Mouse (Mus musculus): Measurements from ENCODE around the gene Ulk3. TPM values are rescaled to one million over a fixed set of nuclear protein-coding genes. Genes with fewer than 3 reads are reported as not detected.

Ulk3 gene
- total and polyA plus RNA-seq, 2 experiments from 2014 or later, result 15.6 to 31.4 TPM

- H3K9ac ChIP-seq, result no peak overlapping the region
- H3K4me3 ChIP-seq (ENCODE audit: low read depth, low read length), result no peak overlapping the region
- DNase-seq (no peak), ATAC-seq (no peak)
- H3K4me1 ChIP-seq (ENCODE audit: insufficient read depth), result no peaks in the 10 kb centered on the region
- WGBS, result 86% methylated on average over 9 of the region's 9 CpGs
- TF ChIP-seq CTCF (IDR thresholded peaks at IDR 0.05; ENCODE audit: low read depth), result no peak
- H3K36me3 ChIP-seq (ENCODE audit: insufficient read depth), result peaks cover 40% of the 10 kb centered on the region
- no peaks in the 10 kb centered on the region for H3K27me3 ChIP-seq (ENCODE audit: insufficient read depth, low read length)
- H3K4me2 ChIP-seq (ENCODE audit: low read depth), result no peak overlapping the region
- H3K27ac ChIP-seq (ENCODE audit: low read depth, low read length), result no peak overlapping the region
- H3K9me3 ChIP-seq (ENCODE audit: low read length), result no peaks in the 10 kb centered on the region
Measured at GRCm38 (mm10) chr9:57594174-57594509, 4.9 kb downstream of the Ulk3 start.

- Histone ChIP-seq H3K27me3 (ENCODE audit: insufficient read depth, low read length) (no peaks in the 10 kb centered on the region), H3K4me1 (ENCODE audit: insufficient read depth) (no peaks in the 10 kb centered on the region), H3K4me3 (ENCODE audit: low read depth, low read length) (no peak overlapping the region), H3K9me3 (ENCODE audit: low read length) (no peaks in the 10 kb centered on the region), H3K9ac (no peak overlapping the region), H3K27ac (ENCODE audit: low read depth, low read length) (no peak overlapping the region), H3K4me2 (ENCODE audit: low read depth) (no peak overlapping the region), H3K36me3 (ENCODE audit: insufficient read depth) (peaks cover 37% of the 10 kb centered on the region)
- WGBS, result 88% methylated on average over 8 of the region's 8 CpGs
- ATAC-seq (no peak), DNase-seq (no peak)
- TF ChIP-seq CTCF (IDR thresholded peaks at IDR 0.05; ENCODE audit: low read depth), result no peak
Measured at GRCm38 (mm10) chr9:57597265-57597664, 8.0 kb downstream of the Ulk3 start.

GRCm38 (mm10) chr9:57597929-57598382, 8.7 kb downstream of the Ulk3 start:
- Histone ChIP-seq H3K4me1 (ENCODE audit: insufficient read depth) (no peaks in the 10 kb centered on the region), H3K4me2 (ENCODE audit: low read depth) (no peak overlapping the region), H3K36me3 (ENCODE audit: insufficient read depth) (peaks cover 30% of the 10 kb centered on the region), H3K4me3 (ENCODE audit: low read depth, low read length) (no peak overlapping the region), H3K27me3 (ENCODE audit: insufficient read depth, low read length) (no peaks in the 10 kb centered on the region), H3K9me3 (ENCODE audit: low read length) (no peaks in the 10 kb centered on the region), H3K9ac (no peak overlapping the region), H3K27ac (ENCODE audit: low read depth, low read length) (no peak overlapping the region)
- DNase-seq (no peak), ATAC-seq (no peak)
- 25% methylated on average over 4 of the region's 4 CpGs for WGBS
- no peak for TF ChIP-seq CTCF (IDR thresholded peaks at IDR 0.05; ENCODE audit: low read depth)

GRCm38 (mm10) chr9:57598851-57599563, 9.8 kb downstream of the Ulk3 start:
- Histone ChIP-seq H3K4me2 (ENCODE audit: low read depth) (no peak overlapping the region), H3K9ac (no peak overlapping the region), H3K4me3 (ENCODE audit: low read depth, low read length) (no peak overlapping the region), H3K4me1 (ENCODE audit: insufficient read depth) (no peaks in the 10 kb centered on the region), H3K27ac (ENCODE audit: low read depth, low read length) (no peak overlapping the region), H3K9me3 (ENCODE audit: low read length) (no peaks in the 10 kb centered on the region), H3K36me3 (ENCODE audit: insufficient read depth) (peaks cover 20% of the 10 kb centered on the region), H3K27me3 (ENCODE audit: insufficient read depth, low read length) (no peaks in the 10 kb centered on the region)
- WGBS, result 45% methylated on average over 8 of the region's 8 CpGs
- TF ChIP-seq CTCF (IDR thresholded peaks at IDR 0.05; ENCODE audit: low read depth), result no peak
- no peak for ATAC-seq
- DNase-seq, result no peak

- 0 out of 2 replicates have a peak, but pooled peaks cover 4% of the 10 kb centered on the region for H3K36me3 ChIP-seq (ENCODE audit: insufficient read depth)
- peak; percentile 28 for ATAC-seq
- H3K9ac ChIP-seq, result no peak overlapping the region
- H3K4me3 ChIP-seq (ENCODE audit: low read depth, low read length), result no peak overlapping the region
- no peak for DNase-seq
- no peaks in the 10 kb centered on the region for H3K9me3 ChIP-seq (ENCODE audit: low read length)
- H3K27ac ChIP-seq (ENCODE audit: low read depth, low read length), result no peak overlapping the region
- no peak overlapping the region for H3K4me2 ChIP-seq (ENCODE audit: low read depth)
- TF ChIP-seq CTCF (IDR thresholded peaks at IDR 0.05; ENCODE audit: low read depth), result no peak
- WGBS, result 12% methylated on average over 3 of the region's 3 CpGs
- H3K4me1 ChIP-seq (ENCODE audit: insufficient read depth), result no peaks in the 10 kb centered on the region
- H3K27me3 ChIP-seq (ENCODE audit: insufficient read depth, low read length), result peaks cover 5% of the 10 kb centered on the region; the same call in 1 of the 2 replicates
Measured at GRCm38 (mm10) chr9:57600620-57601352, 11.5 kb downstream of the Ulk3 start.

- Histone ChIP-seq H3K9me3 (ENCODE audit: low read length) (no peaks in the 10 kb centered on the region), H3K4me2 (ENCODE audit: low read depth) (no peak overlapping the region), H3K27ac (ENCODE audit: low read depth, low read length) (no peak overlapping the region), H3K9ac (no peak overlapping the region), H3K4me3 (ENCODE audit: low read depth, low read length) (no peak overlapping the region), H3K27me3 (ENCODE audit: insufficient read depth, low read length) (peaks cover 10% of the 10 kb centered on the region), H3K36me3 (ENCODE audit: insufficient read depth) (0 out of 2 replicates have a peak, but pooled peaks cover under 1% of the 10 kb centered on the region), H3K4me1 (ENCODE audit: insufficient read depth) (peaks cover 5% of the 10 kb centered on the region; the same call in 1 of the 2 replicates)
- ATAC-seq, result peak; percentile 62
- no peak for TF ChIP-seq CTCF (IDR thresholded peaks at IDR 0.05; ENCODE audit: low read depth)
- 47% methylated on average over 2 of the region's 2 CpGs for WGBS
- peak; percentile 55 for DNase-seq
Measured at GRCm38 (mm10) chr9:57601353-57601706, 12.1 kb downstream of the Ulk3 start.

GRCm38 (mm10) chr9:57602098-57602497, 12.8 kb downstream of the Ulk3 start:
- no peaks in the 10 kb centered on the region for H3K36me3 ChIP-seq (ENCODE audit: insufficient read depth)
- DNase-seq, result no peak
- H3K9me3 ChIP-seq (ENCODE audit: low read length), result no peaks in the 10 kb centered on the region
- H3K4me2 ChIP-seq (ENCODE audit: low read depth), result no peak overlapping the region
- H3K27me3 ChIP-seq (ENCODE audit: insufficient read depth, low read length), result peaks cover 15% of the 10 kb centered on the region
- H3K27ac ChIP-seq (ENCODE audit: low read depth, low read length), result no peak overlapping the region
- WGBS, result 52% methylated on average over 8 of the region's 8 CpGs
- TF ChIP-seq CTCF (IDR thresholded peaks at IDR 0.05; ENCODE audit: low read depth), result no peak
- no peak overlapping the region for H3K9ac ChIP-seq
- peaks cover 9% of the 10 kb centered on the region; the same call in 1 of the 2 replicates for H3K4me1 ChIP-seq (ENCODE audit: insufficient read depth)
- H3K4me3 ChIP-seq (ENCODE audit: low read depth, low read length), result no peak overlapping the region
- no peak for ATAC-seq

Data from forebrain, postnatal 0 days (tissue).